Mouse (Mus musculus): ENCODE measurements around the gene Rapgef4.

Rapgef4 gene

GRCm38 (mm10) chr2:72149059-72149458, 168.0 kb downstream of the Rapgef4 start:
- DNase-seq (ENCODE audit: low spot score), result no peak

GRCm38 (mm10) chr2:72151792-72152554, 170.9 kb downstream of the Rapgef4 start:
- DNase-seq (ENCODE audit: low spot score), result no peak

GRCm38 (mm10) chr2:72152746-72153145, 171.7 kb downstream of the Rapgef4 start:
- no peak for DNase-seq (ENCODE audit: low spot score)

GRCm38 (mm10) chr2:72153851-72154250, 172.8 kb downstream of the Rapgef4 start:
- DNase-seq (ENCODE audit: low spot score), result no peak

- DNase-seq (ENCODE audit: low spot score), result no peak
Observed at GRCm38 (mm10) chr2:72155102-72155773, 174.2 kb downstream of the Rapgef4 start.

- no peak for DNase-seq (ENCODE audit: low spot score)
Observed at GRCm38 (mm10) chr2:72156484-72156883, 175.4 kb downstream of the Rapgef4 start.

- DNase-seq (ENCODE audit: low spot score), result no peak
Observed at GRCm38 (mm10) chr2:72157561-72157960, 176.5 kb downstream of the Rapgef4 start.

- DNase-seq (ENCODE audit: low spot score), result no peak
Observed at GRCm38 (mm10) chr2:72158045-72158444, 177.0 kb downstream of the Rapgef4 start.

GRCm38 (mm10) chr2:72158691-72159225, 177.7 kb downstream of the Rapgef4 start:
- DNase-seq (ENCODE audit: low spot score), result no peak

GRCm38 (mm10) chr2:72159281-72159680, 178.2 kb downstream of the Rapgef4 start:
- no peak for DNase-seq (ENCODE audit: low spot score)

GRCm38 (mm10) chr2:72165136-72165854, 184.3 kb downstream of the Rapgef4 start:
- no peak for DNase-seq (ENCODE audit: low spot score)

- DNase-seq (ENCODE audit: low spot score), result no peak
Observed at GRCm38 (mm10) chr2:72169451-72170100, 188.5 kb downstream of the Rapgef4 start.

GRCm38 (mm10) chr2:72170546-72170945, 189.5 kb downstream of the Rapgef4 start:
- DNase-seq (ENCODE audit: low spot score), result no peak

- DNase-seq (ENCODE audit: low spot score), result no peak
Observed at GRCm38 (mm10) chr2:72171204-72171603, 190.2 kb downstream of the Rapgef4 start.

GRCm38 (mm10) chr2:72173010-72173409, 192.0 kb downstream of the Rapgef4 start:
- no peak for DNase-seq (ENCODE audit: low spot score)

GRCm38 (mm10) chr2:72173844-72174243, 192.8 kb downstream of the Rapgef4 start:
- DNase-seq (ENCODE audit: low spot score), result no peak

GRCm38 (mm10) chr2:72175536-72175935, 194.5 kb downstream of the Rapgef4 start:
- no peak for DNase-seq (ENCODE audit: low spot score)

- no peak for DNase-seq (ENCODE audit: low spot score)
Observed at GRCm38 (mm10) chr2:72175971-72176370, 194.9 kb downstream of the Rapgef4 start.

GRCm38 (mm10) chr2:72177214-72178023, 196.4 kb downstream of the Rapgef4 start:
- DNase-seq (ENCODE audit: low spot score), result no peak

GRCm38 (mm10) chr2:72178025-72178424, 197.0 kb downstream of the Rapgef4 start:
- no peak for DNase-seq (ENCODE audit: low spot score)

- DNase-seq (ENCODE audit: low spot score), result no peak
Observed at GRCm38 (mm10) chr2:72178515-72178914, 197.5 kb downstream of the Rapgef4 start.
